Mouse (Mus musculus): ENCODE data around the gene Piwil1. TPM values are rescaled to one million over a fixed set of nuclear protein-coding genes. Genes with fewer than 3 reads are reported as not detected.
A peak's percentile ranks its signal among the peaks of the same experiment; 100 is the strongest.
"Not testable (repeated sequence)": the region's sequence is repeated elsewhere in the genome, so short reads cannot be mapped to it uniquely, and the experiment has no call there.

The Piwil1 gene
- polyA plus RNA-seq, 1 experiment from 2014 or later = not detected

DNA sequence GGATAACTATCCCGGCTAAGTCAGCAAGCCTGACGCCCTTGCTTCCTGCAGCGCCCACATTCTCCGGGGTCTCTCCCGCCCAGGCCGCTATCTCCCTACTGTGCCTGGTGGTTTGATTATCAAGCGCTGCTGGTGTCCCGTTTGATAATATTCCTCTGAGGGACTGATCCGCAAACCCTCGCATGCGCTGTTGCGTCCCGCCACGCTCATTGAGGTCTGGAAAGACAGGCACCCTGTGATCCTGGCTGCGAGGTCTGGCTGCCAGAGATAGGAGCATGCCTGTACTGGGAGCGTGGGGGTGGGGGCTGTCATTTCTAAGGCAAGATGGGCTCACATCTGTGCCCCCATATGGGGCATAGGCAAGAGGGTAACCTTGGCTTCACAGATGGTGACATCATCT is 12.8 kb downstream of the Piwil1 start:
- Histone ChIP-seq H3K36me3 (replicated peaks) (no peaks in the 10 kb centered on the region), H3K27ac (no peak overlapping the region), H3K4me2 (no peak overlapping the region), H3K9me3 (no peaks in the 10 kb centered on the region), H3K27me3 (peaks cover 6% of the 10 kb centered on the region; the same call in 1 of the 2 replicates), H3K4me3 (replicated peaks) (no peak overlapping the region), H3K9ac (no peak overlapping the region), H3K4me1 (peaks cover 7% of the 10 kb centered on the region; the same call in 1 of the 2 replicates)
- no peak for ATAC-seq (ENCODE audit: low FRiP score)
- 81% methylated on average over 16 of the region's 16 CpGs for WGBS

DNA sequence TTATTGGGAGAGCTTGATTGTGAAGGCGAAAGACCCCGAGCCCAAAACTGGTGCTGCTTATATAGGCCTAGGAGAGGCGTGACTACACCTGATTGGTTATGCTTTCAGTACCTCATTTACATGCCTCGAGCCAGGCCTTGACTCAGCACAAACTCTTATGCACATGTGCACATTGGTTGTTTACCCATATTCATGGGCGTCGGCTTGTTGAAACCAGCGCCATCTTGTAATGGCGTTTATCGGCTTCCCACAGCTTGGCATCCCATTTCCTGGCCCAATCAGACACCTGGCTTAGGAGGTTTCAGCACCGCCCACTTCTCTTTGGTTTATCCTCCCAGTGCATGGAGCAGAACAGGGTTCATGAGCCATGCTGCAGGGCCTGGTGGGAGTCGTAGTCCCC is 18.1 kb downstream of the Piwil1 start:
- not testable (repeated sequence) for ATAC-seq (ENCODE audit: low FRiP score); H3K4me3 ChIP-seq (replicated peaks); H3K27ac ChIP-seq; H3K4me2 ChIP-seq; H3K4me1 ChIP-seq; H3K36me3 ChIP-seq (replicated peaks); H3K9me3 ChIP-seq; H3K27me3 ChIP-seq; H3K9ac ChIP-seq
- 95% methylated on average over 11 of the region's 11 CpGs for WGBS

DNA sequence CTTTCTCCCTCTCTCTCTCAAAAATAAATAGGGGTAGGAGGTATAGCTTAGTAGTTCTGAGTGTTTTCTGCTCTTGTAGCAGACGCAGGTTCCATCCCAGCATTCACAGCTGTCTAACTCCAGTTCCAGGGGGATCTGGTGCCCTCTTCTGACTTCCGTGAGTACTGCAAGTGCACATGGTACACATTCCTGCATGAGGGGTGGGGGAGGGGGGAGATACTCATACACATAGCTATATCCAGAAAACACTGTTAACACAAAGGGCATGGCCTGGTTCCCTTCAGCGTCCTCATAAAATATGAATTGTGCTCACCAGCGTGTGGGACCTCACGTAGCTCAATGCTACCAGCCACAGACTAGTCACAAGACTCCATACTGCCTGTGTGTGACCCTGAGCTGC is 27.0 kb downstream of the Piwil1 start:
- Histone ChIP-seq H3K9me3 (no peaks in the 10 kb centered on the region), H3K4me1 (no peaks in the 10 kb centered on the region), H3K4me2 (no peak overlapping the region), H3K9ac (no peak overlapping the region), H3K36me3 (replicated peaks) (no peaks in the 10 kb centered on the region), H3K4me3 (replicated peaks) (no peak overlapping the region), H3K27ac (no peak overlapping the region), H3K27me3 (peaks cover 7% of the 10 kb centered on the region; the same call in 1 of the 2 replicates)
- WGBS = 79% methylated on average over 5 of the region's 5 CpGs
- ATAC-seq (ENCODE audit: low FRiP score) = no peak

DNA sequence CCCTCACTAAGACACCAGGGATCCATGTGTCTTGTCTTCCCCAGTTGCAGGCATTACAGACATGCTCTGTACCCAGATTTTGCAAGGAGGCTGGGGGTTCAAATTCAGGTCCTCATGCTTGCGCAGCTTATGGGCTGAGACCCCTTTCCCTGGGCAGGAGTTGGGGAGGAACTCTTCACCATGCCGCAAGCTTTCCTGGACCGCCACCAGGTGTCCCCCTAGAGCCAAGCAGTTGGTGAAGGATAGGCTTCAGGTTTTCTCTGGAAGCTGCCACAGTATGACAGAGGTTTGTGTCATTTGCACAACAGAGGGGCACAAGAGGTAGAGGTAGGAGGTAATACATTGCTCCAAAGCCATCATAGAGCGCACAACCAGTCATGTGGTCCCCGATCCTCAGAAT is 28.3 kb downstream of the Piwil1 start:
- H3K9ac ChIP-seq = no peak overlapping the region
- WGBS = 37% methylated on average over 5 of the region's 5 CpGs
- no peak for ATAC-seq (ENCODE audit: low FRiP score)

DNA sequence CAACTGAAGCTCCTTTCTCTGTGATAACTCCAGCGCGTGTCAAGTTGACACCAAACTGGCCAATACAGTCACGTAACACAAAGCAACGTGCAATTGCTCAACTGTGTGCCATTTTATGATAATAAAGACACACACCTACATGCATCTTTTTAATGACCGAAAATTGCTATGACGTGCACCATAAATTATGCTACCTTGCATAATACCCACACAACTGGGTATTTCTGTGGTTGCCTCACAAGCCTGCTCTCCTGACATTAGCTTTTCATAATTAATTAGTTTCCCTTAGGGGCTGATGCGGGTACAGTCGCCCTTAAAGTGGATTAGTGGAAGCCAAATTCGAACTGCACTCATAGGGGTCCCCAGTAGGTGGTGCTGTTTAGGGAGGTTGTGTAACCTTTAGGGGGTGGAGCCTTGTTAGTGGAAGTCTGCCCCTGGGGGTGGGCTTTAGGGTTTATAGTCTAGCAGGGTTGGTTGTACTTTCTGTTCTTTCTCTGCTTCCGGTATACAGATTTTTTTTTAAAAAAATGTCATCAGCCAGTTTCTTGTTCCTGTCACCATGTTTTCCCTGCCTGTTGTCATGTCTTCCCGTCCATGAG is 30.2 kb downstream of the Piwil1 start:
- ATAC-seq (ENCODE audit: low FRiP score) = no peak
- Histone ChIP-seq H3K4me2 (no peak overlapping the region), H3K4me3 (replicated peaks) (no peak overlapping the region), H3K27ac (no peak overlapping the region), H3K4me1 (no peaks in the 10 kb centered on the region), H3K9ac (no peak overlapping the region), H3K9me3 (no peaks in the 10 kb centered on the region), H3K36me3 (replicated peaks) (no peaks in the 10 kb centered on the region), H3K27me3 (peaks cover 10% of the 10 kb centered on the region; the same call in 1 of the 2 replicates)
- WGBS = 74% methylated on average over 11 of the region's 11 CpGs

More for the DNA sequence above, 28.3 kb downstream of the Piwil1 start:
- Histone ChIP-seq H3K4me3 (replicated peaks) (no peak overlapping the region), H3K4me2 (no peak overlapping the region), H3K27me3 (peaks cover 10% of the 10 kb centered on the region; the same call in 1 of the 2 replicates), H3K9me3 (no peaks in the 10 kb centered on the region), H3K4me1 (no peaks in the 10 kb centered on the region), H3K27ac (no peak overlapping the region), H3K36me3 (replicated peaks) (no peaks in the 10 kb centered on the region)

DNA sequence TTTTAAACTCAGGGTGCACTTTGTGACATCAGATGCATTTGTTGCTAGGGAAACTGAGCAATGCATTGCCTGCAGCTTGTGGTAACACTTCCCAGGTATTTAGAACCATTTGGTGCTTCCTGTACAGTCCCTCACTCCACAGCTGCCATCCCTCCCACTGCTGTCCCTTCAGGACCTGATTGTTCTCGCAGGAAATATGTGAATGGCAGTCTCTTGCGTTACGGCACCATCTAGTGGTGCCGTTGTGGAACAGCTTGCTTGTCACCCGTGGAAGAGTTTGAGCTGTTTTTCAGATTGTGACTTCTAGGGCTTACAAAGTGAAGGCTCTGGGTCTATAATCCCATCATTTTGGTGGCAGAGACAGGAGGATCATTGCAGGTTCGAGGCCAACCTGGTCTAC is 31.6 kb downstream of the Piwil1 start:
- H3K4me1 ChIP-seq = peaks cover 1% of the 10 kb centered on the region; the same call in 1 of the 2 replicates
- no peaks in the 10 kb centered on the region for H3K9me3 ChIP-seq
- H3K4me3 ChIP-seq (replicated peaks) = no peak overlapping the region
- H3K9ac ChIP-seq = no peak overlapping the region
- H3K27me3 ChIP-seq = peaks cover 14% of the 10 kb centered on the region; the same call in 1 of the 2 replicates
- 4% methylated on average over 6 of the region's 6 CpGs for WGBS
- no peak overlapping the region for H3K4me2 ChIP-seq
- H3K27ac ChIP-seq = no peak overlapping the region
- ATAC-seq (ENCODE audit: low FRiP score) = peak; percentile 36; the same call in 1 of the 2 replicates
- no peaks in the 10 kb centered on the region for H3K36me3 ChIP-seq (replicated peaks)

DNA sequence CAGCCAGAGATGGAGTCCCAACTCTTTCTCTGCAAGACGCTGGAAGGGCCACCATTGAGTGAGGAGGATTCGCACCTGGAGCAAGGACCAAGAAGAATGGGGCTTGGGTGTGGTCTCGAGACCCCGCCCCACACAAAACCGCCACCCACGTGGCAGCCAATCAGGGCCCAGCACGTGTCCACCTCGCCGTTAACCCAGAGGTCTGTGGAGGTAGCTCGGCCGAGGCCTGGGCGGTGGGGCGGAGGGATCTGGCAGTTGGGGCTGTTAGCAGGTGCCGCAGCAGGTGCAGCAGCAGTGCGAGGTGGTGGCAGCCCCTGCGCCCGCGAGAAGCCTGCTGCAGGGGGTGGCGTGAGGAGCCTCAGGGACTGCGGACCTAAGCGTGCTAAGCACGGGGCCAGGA is 33.6 kb downstream of the Piwil1 start:
- H3K9me3 ChIP-seq = no peaks in the 10 kb centered on the region
- H3K27me3 ChIP-seq = peaks cover 22% of the 10 kb centered on the region; the same call in 1 of the 2 replicates
- no peak overlapping the region for H3K9ac ChIP-seq
- 85% methylated on average over 22 of the region's 22 CpGs for WGBS
- H3K27ac ChIP-seq = no peak overlapping the region
- ATAC-seq (ENCODE audit: low FRiP score) = no peak
- H3K36me3 ChIP-seq (replicated peaks) = no peaks in the 10 kb centered on the region
- no peak overlapping the region for H3K4me3 ChIP-seq (replicated peaks)
- H3K4me1 ChIP-seq = peaks cover 12% of the 10 kb centered on the region
- no peak overlapping the region for H3K4me2 ChIP-seq

DNA sequence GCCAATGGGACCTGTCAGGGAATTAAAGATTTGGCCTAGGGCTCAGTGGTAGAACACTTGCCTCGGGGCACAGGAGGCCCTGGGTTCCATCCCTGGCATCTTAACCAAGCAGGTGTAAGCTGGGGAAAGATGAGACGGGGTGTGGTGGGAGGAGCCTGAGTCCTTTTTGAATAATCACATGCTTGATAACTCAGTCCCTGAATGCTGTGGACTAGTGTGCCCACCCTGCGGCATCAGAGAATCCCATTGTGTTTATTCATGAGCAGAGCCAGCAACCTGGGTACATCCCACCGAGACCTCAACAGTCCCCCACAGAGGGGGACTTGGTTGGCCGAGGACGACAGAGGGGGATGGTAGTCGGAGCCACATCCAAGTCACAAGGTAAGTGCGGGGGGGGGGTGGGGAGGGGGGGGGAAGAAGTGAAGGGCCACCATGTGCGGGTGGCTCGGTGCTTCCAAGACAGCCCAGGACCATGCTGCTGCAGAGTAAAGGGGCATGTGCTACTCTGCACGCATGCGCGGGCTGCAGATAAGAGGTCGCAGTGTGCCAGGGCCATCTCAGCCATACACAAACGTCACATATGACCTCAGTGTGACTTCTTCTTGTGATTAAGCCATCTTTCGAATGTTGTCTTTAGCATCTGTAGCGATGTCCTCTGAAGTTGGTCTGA is 37.0 kb downstream of the Piwil1 start:
- Histone ChIP-seq H3K4me3 (replicated peaks) (0 out of 2 replicates have a peak overlapping the region, but pooled peaks have one; percentile 8), H3K4me1 (peaks cover 12% of the 10 kb centered on the region), H3K9ac (no peak overlapping the region), H3K36me3 (replicated peaks) (no peaks in the 10 kb centered on the region), H3K27me3 (peaks cover 17% of the 10 kb centered on the region; the same call in 1 of the 2 replicates), H3K27ac (no peak overlapping the region), H3K9me3 (no peaks in the 10 kb centered on the region), H3K4me2 (peak overlapping the region; percentile 41)
- ATAC-seq (ENCODE audit: low FRiP score) = peak; percentile 68; the same call in 1 of the 2 replicates
- WGBS = 16% methylated on average over 16 of the region's 17 CpGs

DNA sequence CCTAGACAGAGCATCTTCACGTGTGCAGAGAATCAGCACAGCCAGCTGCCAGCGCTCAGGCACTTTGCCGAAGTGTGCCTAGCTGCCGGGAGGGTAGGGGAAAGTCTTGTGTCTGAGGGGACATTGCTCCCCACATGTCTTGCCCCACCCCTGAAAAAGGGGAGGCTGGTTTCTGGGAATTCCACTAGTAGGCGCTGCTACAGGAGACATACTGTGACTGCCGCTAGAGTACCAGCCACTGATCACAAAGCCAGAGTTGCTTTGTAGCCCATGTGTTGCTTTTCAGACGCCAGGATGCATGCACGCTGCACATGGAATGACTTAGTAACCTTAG is 37.5 kb downstream of the Piwil1 start:
- Histone ChIP-seq H3K9me3 (no peaks in the 10 kb centered on the region), H3K27me3 (peaks cover 16% of the 10 kb centered on the region; the same call in 1 of the 2 replicates), H3K27ac (no peak overlapping the region), H3K4me1 (peaks cover 12% of the 10 kb centered on the region), H3K4me3 (replicated peaks) (0 out of 2 replicates have a peak overlapping the region, but pooled peaks have one; percentile 8), H3K4me2 (peak overlapping the region; percentile 41), H3K9ac (no peak overlapping the region), H3K36me3 (replicated peaks) (no peaks in the 10 kb centered on the region)
- no peak for ATAC-seq (ENCODE audit: low FRiP score)
- WGBS = 22% methylated on average over 8 of the region's 8 CpGs

DNA sequence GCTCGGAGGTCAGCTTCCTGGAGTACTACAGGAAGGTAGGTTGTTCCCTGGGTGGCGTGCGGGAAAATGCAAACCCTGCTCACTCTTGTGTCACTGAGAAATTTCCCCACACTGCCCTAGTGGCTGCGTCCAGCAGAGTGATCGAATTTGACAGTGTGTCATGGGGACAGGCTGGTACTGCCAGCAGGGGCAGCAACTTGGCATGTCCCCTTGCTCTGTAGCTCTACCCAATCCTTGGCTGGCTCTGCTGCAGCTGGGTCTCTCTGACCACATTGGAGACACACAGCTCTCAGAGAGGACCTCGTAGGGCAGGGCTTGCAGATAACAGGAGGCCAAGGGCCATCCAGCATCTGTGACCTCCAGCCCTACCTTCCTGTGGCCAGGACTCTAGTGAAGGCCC is 42.0 kb downstream of the Piwil1 start:
- no peaks in the 10 kb centered on the region for H3K36me3 ChIP-seq (replicated peaks)
- no peak overlapping the region for H3K27ac ChIP-seq
- WGBS = 89% methylated on average over 6 of the region's 6 CpGs
- no peaks in the 10 kb centered on the region for H3K9me3 ChIP-seq
- no peak overlapping the region for H3K9ac ChIP-seq
- peaks cover 10% of the 10 kb centered on the region; the same call in 1 of the 2 replicates for H3K27me3 ChIP-seq
- H3K4me1 ChIP-seq = peaks cover 13% of the 10 kb centered on the region
- no peak overlapping the region for H3K4me3 ChIP-seq (replicated peaks)
- no peak for ATAC-seq (ENCODE audit: low FRiP score)
- no peak overlapping the region for H3K4me2 ChIP-seq

DNA sequence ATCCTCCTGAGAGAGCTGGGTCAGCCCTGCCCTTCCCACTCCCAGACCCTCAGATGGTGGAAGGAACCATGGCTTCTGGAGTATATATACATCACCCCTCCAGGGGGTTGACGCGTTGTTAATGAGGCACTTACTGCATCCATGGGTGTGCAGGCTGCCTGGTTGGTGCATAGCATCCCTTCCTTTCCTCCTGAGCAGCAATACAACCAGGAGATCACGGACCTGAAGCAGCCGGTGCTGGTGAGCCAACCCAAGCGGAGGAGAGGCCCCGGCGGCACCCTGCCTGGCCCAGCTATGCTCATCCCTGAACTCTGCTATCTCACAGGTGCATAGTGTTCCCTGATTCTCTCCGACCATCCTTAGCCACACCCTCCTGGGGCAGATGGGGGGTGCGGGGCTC is 42.9 kb downstream of the Piwil1 start:
- Histone ChIP-seq H3K4me3 (replicated peaks) (no peak overlapping the region), H3K36me3 (replicated peaks) (no peaks in the 10 kb centered on the region), H3K27ac (no peak overlapping the region), H3K9ac (no peak overlapping the region), H3K27me3 (peaks cover 4% of the 10 kb centered on the region; the same call in 1 of the 2 replicates), H3K4me2 (no peak overlapping the region), H3K9me3 (no peaks in the 10 kb centered on the region), H3K4me1 (peaks cover 6% of the 10 kb centered on the region; the same call in 1 of the 2 replicates)
- WGBS = 90% methylated on average over 9 of the region's 9 CpGs
- ATAC-seq (ENCODE audit: low FRiP score) = no peak

DNA sequence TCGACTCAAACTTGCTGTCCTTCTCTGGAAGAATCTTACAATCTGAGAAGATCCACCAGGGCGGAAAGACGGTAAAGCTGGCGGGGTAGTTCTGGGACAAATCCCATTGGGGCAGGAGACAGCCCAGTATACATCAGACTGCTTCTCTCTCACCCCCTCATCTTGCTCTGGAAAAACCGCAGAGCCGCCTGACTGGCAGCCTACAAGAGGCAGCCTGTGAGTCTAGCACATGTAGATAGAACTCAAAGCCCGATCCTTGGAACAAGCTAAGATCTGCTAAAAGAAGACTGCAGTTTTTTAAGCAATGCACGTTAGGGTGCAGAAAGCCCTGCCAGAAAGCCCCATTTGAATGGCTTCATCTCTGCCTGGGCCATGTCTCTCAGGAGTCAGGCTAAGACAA is 43.9 kb downstream of the Piwil1 start:
- H3K36me3 ChIP-seq (replicated peaks) = no peaks in the 10 kb centered on the region
- no peak overlapping the region for H3K9ac ChIP-seq
- no peaks in the 10 kb centered on the region for H3K9me3 ChIP-seq
- no peak for ATAC-seq (ENCODE audit: low FRiP score)
- no peaks in the 10 kb centered on the region for H3K27me3 ChIP-seq
- H3K4me2 ChIP-seq = no peak overlapping the region
- peaks cover 6% of the 10 kb centered on the region; the same call in 1 of the 2 replicates for H3K4me1 ChIP-seq
- H3K27ac ChIP-seq = no peak overlapping the region
- H3K4me3 ChIP-seq (replicated peaks) = no peak overlapping the region
- WGBS = 88% methylated on average over 8 of the region's 8 CpGs

All from forebrain, embryonic 12.5 days (tissue).